Mouse (Mus musculus): ENCODE results near the gene Psmb6. TPM values are rescaled to one million over a fixed set of nuclear protein-coding genes. Genes with fewer than 3 reads are reported as not detected.

The Psmb6 gene
- polyA plus RNA-seq, 1 experiment, result 264 TPM

- WGBS, result under 1% methylated on average over 62 of the region's 65 CpGs
- DNase-seq, result peak; percentile 89
- Histone ChIP-seq H3K4me3 (replicated peaks; ENCODE audit: extremely low read depth, low read depth, low read length) (peak within 1 kb of the TSS; percentile 70), H3K4me1 (ENCODE audit: control insufficient read depth, insufficient read depth, low read length) (no peaks in the 10 kb centered on the region; the same call in 1 of the 2 replicates)
- TF ChIP-seq POLR2A (IDR thresholded peaks at IDR 0.05; ENCODE audit: borderline replicate concordance, extremely low read depth, low read depth, low read length) (peak; percentile 59; the same call in 1 of the 2 replicates), CTCF (IDR thresholded peaks at IDR 0.05; ENCODE audit: insufficient read depth, low read length) (peak; percentile 57)
Measured at GRCm38 (mm10) chr11:70539877-70540587, 14.9 kb downstream of the Psmb6 start, which contains the start of gene Pld2. Gene Pld2 (plus strand): TSS chr11:70540064.

GRCm38 (mm10) chr11:70540928-70541327, 15.8 kb downstream of the Psmb6 start:
- 84% methylated on average over 7 of the region's 7 CpGs for WGBS
- no peak for DNase-seq
- no peak for TF ChIP-seq POLR2A (IDR thresholded peaks at IDR 0.05; ENCODE audit: borderline replicate concordance, extremely low read depth, low read depth, low read length)
- TF ChIP-seq CTCF (IDR thresholded peaks at IDR 0.05; ENCODE audit: insufficient read depth, low read length), result no peak
- H3K4me1 ChIP-seq (ENCODE audit: control insufficient read depth, insufficient read depth, low read length), result no peaks in the 10 kb centered on the region; the same call in 1 of the 2 replicates
- H3K4me3 ChIP-seq (replicated peaks; ENCODE audit: extremely low read depth, low read depth, low read length), result no peak overlapping the region

GRCm38 (mm10) chr11:70541415-70541814, 16.2 kb downstream of the Psmb6 start:
- 63% methylated on average over 5 of the region's 5 CpGs for WGBS
- DNase-seq, result no peak
- H3K4me1 ChIP-seq (ENCODE audit: control insufficient read depth, insufficient read depth, low read length), result no peaks in the 10 kb centered on the region; the same call in 1 of the 2 replicates
- TF ChIP-seq CTCF (IDR thresholded peaks at IDR 0.05; ENCODE audit: insufficient read depth, low read length), result no peak
- no peak overlapping the region for H3K4me3 ChIP-seq (replicated peaks; ENCODE audit: extremely low read depth, low read depth, low read length)

- Histone ChIP-seq H3K4me1 (ENCODE audit: control insufficient read depth, insufficient read depth, low read length) (no peaks in the 10 kb centered on the region; the same call in 1 of the 2 replicates), H3K4me3 (replicated peaks; ENCODE audit: extremely low read depth, low read depth, low read length) (no peak overlapping the region)
- no peak for DNase-seq
- WGBS, result 64% methylated on average over 7 of the region's 7 CpGs
- TF ChIP-seq POLR2A (IDR thresholded peaks at IDR 0.05; ENCODE audit: borderline replicate concordance, extremely low read depth, low read depth, low read length) (no peak), CTCF (IDR thresholded peaks at IDR 0.05; ENCODE audit: insufficient read depth, low read length) (no peak)
Measured at GRCm38 (mm10) chr11:70544496-70544895, 19.3 kb downstream of the Psmb6 start.

- WGBS, result 95% methylated on average over 8 of the region's 8 CpGs
- DNase-seq, result no peak
- TF ChIP-seq CTCF (IDR thresholded peaks at IDR 0.05; ENCODE audit: insufficient read depth, low read length), result no peak
- no peak for TF ChIP-seq POLR2A (IDR thresholded peaks at IDR 0.05; ENCODE audit: borderline replicate concordance, extremely low read depth, low read depth, low read length)
Measured at GRCm38 (mm10) chr11:70551526-70551925, 26.4 kb downstream of the Psmb6 start.

GRCm38 (mm10) chr11:70553940-70554339, 28.8 kb downstream of the Psmb6 start:
- WGBS, result 28% methylated on average over 7 of the region's 7 CpGs
- TF ChIP-seq POLR2A (IDR thresholded peaks at IDR 0.05; ENCODE audit: borderline replicate concordance, extremely low read depth, low read depth, low read length) (no peak), CTCF (IDR thresholded peaks at IDR 0.05; ENCODE audit: insufficient read depth, low read length) (no peak)

More at GRCm38 (mm10) chr11:70551526-70551925, 26.4 kb downstream of the Psmb6 start:
- Histone ChIP-seq H3K4me1 (ENCODE audit: control insufficient read depth, insufficient read depth, low read length) (no peaks in the 10 kb centered on the region), H3K4me3 (replicated peaks; ENCODE audit: extremely low read depth, low read depth, low read length) (no peak overlapping the region)

GRCm38 (mm10) chr11:70557545-70557944, 32.4 kb downstream of the Psmb6 start:
- TF ChIP-seq POLR2A (IDR thresholded peaks at IDR 0.05; ENCODE audit: borderline replicate concordance, extremely low read depth, low read depth, low read length) (no peak), CTCF (IDR thresholded peaks at IDR 0.05; ENCODE audit: insufficient read depth, low read length) (no peak)
- Histone ChIP-seq H3K4me3 (replicated peaks; ENCODE audit: extremely low read depth, low read depth, low read length) (no peak overlapping the region), H3K4me1 (ENCODE audit: control insufficient read depth, insufficient read depth, low read length) (peaks cover 3% of the 10 kb centered on the region)
- no peak for DNase-seq
- whole genome bisulfite sequencing, result 87% methylated on average over 9 of the region's 9 CpGs

More at GRCm38 (mm10) chr11:70553940-70554339, 28.8 kb downstream of the Psmb6 start:
- no peak for DNase-seq
- no peaks in the 10 kb centered on the region for H3K4me1 ChIP-seq (ENCODE audit: control insufficient read depth, insufficient read depth, low read length)
- H3K4me3 ChIP-seq (replicated peaks; ENCODE audit: extremely low read depth, low read depth, low read length), result no peak overlapping the region

GRCm38 (mm10) chr11:70561937-70562286, 36.7 kb downstream of the Psmb6 start:
- Histone ChIP-seq H3K4me1 (ENCODE audit: control insufficient read depth, insufficient read depth, low read length) (peaks cover 3% of the 10 kb centered on the region), H3K4me3 (replicated peaks; ENCODE audit: extremely low read depth, low read depth, low read length) (peak overlapping the region; percentile 97)
- no peak for TF ChIP-seq CTCF (IDR thresholded peaks at IDR 0.05; ENCODE audit: insufficient read depth, low read length)
- DNase-seq, result no peak
- 0% methylated on average over 2 of the region's 2 CpGs for WGBS

GRCm38 (mm10) chr11:70562287-70562994, 37.3 kb downstream of the Psmb6 start, which contains the start of gene Mink1:
Gene Mink1 (plus strand): TSS chr11:70562881.
- Histone ChIP-seq H3K4me3 (replicated peaks; ENCODE audit: extremely low read depth, low read depth, low read length) (peak within 1 kb of the TSS; percentile 97), H3K4me1 (ENCODE audit: control insufficient read depth, insufficient read depth, low read length) (peaks cover 3% of the 10 kb centered on the region)
- no peak for TF ChIP-seq CTCF (IDR thresholded peaks at IDR 0.05; ENCODE audit: insufficient read depth, low read length)
- peak; percentile 57; the same call in 1 of the 2 replicates for TF ChIP-seq POLR2A (IDR thresholded peaks at IDR 0.05; ENCODE audit: borderline replicate concordance, extremely low read depth, low read depth, low read length)
- under 1% methylated on average over 55 of the region's 57 CpGs for WGBS
- DNase-seq, result peak; percentile 84
